Mouse (Mus musculus) common myeloid progenitor, adult 5-6 weeks (primary cell): ENCODE measurements around the gene Pitpnb. TPM values are rescaled to one million over a fixed set of nuclear protein-coding genes. Genes with fewer than 3 reads are reported as not detected.

Source experiments
- ATAC-seq: replicated peaks from 2 replicates; pipeline ENCODE4 v1.8.0; 2016; ENCODE audit warnings: low read depth, mild to moderate bottlenecking, moderate TSS enrichment, inconsistent platforms; ENCODE audit not compliant: poor library complexity, severe bottlenecking
- total RNA-seq: library from RNA; stranded (forward); fragments of 200-1000, 187-1606 nt; gene quantifications from 2 replicates; pipeline ENCODE4 v1.2.3, GENCODE M21; 2017

Gene Pitpnb
- total RNA-seq, 1 experiment from 2014 or later = 37.8 TPM

- no peak for ATAC-seq
These were observed 87.9 kb downstream of the Pitpnb start for GRCm38 (mm10) chr5:111418202-111419120.

DNA sequence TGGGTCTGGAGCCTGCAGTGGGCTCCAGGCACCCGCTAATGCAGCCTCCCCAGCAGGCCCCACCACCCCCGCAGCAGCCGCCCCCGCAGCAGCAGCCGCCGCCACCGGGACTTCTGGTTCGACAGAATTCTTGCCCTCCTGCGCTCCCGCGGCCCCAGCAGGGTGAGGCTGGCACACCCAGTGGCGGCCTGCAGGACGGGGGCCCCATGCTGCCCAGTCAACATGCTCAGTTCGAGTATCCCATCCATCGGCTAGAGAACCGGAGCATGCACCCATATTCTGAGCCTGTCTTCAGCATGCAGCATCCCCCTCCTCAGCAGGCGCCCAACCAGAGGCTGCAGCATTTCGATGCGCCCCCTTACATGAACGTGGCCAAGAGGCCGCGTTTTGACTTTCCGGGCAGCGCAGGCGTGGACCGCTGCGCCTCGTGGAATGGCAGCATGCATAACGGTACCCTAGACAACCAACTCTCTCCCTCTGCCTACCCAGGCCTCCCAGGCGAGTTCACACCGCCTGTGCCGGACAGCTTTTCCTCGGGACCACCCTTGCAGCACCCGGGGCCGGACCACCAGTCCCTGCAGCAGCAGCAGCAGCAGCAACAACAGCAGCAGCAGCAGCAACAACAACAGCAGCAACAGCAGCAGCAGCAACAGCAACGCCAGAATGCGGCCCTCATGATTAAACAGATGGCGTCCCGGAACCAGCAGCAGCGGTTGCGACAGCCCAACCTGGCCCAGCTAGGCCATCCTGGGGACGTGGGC is 88.7 kb downstream of the Pitpnb start:
- ATAC-seq = no peak

DNA sequence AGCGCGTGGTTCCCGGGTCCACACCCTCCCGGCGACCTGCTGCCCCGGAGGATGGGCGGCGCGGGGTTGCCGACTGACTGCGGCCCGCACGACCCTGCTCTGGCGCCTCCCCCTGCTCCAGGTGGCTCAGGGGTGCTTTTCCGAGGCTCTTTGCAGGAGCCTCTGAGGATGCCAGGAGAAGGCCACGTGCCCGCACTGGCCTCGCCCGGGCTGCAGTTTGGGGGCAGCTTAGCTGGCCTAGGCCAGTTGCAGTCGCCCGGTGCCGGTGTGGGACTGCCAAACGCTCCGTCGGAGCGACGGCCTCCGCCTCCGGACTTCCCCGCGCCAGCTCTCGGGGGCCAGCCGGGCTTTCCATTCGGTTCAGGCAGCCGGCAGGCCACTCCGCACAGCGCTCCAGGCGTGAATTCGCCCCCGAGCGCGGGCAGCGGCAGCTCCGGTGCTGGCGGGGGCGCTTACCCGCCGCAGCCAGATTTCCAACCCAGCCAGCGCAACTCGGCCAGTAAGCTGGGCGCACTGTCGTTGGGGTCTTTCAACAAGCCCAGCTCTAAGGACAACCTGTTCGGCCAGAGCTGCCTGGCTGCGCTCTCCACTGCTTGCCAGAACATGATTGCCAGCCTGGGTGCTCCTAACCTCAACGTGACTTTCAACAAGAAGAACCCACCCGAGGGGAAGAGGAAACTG is 89.6 kb downstream of the Pitpnb start:
- ATAC-seq = no peak

DNA sequence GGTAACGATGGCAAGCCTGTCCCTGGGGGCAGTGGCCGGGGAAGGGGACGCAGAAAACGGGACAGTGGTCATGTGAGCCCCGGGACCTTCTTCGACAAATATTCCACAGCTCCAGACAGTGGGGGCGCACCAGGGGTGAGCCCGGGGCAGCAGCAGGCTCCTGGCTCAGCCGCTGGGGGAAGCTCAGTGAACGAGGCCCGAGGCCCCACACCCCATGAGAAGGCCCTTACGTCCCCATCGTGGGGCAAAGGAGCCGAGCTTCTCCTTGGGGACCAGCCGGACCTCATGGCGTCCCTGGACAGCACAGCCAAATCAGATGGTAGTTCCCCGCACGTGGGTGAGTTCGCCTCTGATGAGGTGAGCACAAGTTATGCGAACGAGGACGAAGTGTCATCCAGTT is 90.3 kb downstream of the Pitpnb start:
- no peak for ATAC-seq

DNA sequence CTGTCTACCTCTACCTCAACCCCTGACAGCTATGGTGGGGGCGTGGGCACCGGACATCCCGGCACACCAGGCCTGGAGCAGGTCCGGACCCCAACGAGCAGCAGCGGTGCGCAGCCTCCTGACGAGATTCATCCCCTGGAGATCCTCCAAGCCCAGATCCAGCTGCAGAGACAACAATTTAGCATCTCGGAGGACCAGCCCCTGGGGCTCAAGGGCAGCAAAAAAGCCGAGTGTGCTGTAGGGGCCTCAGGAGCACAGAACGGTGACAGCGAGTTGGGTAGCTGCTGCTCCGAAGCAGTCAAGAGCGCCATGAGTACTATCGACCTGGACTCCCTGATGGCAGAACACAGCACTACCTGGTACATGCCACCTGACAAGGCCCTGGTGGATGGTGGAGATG is 90.9 kb downstream of the Pitpnb start:
- no peak for ATAC-seq

GRCm38 (mm10) chr5:111422058-111422800 is 91.7 kb downstream of the Pitpnb start:
- ATAC-seq = no peak

DNA sequence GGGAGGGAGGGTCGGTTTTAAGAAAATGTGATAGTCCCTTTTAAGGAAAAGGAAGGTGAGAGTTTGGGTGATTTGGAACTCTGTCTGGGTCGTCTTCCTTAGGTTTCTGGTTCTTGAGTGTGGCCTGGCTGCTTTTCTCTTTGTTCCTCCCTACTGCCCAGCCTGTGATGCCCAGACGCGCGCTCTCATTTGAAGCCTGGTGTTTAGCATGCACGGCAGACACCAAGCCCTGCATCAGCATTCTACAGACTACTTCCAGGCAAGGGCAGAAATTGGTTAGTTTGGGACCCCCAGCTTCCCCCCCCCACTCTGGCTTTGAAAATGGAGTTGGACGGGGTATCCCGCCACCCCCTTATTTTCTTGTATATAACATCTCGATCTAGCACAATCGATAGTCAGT is 92.4 kb downstream of the Pitpnb start:
- ATAC-seq = no peak

DNA sequence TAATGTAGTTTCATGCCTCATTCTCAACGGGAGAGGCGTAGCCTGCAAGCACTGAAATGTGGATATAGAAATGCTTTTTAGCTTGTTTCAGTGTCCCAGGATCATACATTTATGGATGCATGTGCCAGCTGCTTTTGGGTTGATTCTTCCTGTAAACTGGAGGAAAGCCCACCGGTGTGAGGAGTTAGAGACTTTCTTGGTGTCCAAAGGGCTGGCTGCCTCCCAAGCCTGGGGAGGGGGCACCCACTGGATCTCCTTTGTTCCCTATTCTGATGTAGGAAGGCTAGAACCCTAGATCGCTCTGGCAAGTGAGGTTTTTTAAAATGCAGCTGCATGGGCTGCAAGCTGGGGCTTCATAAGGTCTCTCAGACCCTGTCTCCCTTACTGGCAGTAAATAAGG is 93.1 kb downstream of the Pitpnb start:
- ATAC-seq = no peak

DNA sequence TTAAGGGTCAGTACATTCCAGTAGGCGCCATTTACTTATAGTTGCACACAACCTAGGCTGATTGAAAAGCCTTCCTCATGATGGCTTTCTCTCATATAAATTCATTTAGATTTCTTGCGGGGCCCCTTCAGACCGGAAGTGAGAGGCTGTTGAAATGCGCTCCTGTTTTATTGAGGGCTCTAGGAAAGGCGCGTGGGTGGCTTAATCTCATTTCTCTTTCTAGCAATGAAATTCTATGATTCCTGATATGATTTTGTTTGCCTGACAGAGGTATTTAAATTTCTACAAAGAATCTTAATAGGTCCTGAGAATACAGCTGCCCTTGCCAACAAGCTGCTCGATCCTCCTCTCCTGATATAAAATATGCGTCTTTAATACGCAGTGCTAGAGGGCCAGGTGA is 95.2 kb downstream of the Pitpnb start:
- no peak for ATAC-seq

DNA sequence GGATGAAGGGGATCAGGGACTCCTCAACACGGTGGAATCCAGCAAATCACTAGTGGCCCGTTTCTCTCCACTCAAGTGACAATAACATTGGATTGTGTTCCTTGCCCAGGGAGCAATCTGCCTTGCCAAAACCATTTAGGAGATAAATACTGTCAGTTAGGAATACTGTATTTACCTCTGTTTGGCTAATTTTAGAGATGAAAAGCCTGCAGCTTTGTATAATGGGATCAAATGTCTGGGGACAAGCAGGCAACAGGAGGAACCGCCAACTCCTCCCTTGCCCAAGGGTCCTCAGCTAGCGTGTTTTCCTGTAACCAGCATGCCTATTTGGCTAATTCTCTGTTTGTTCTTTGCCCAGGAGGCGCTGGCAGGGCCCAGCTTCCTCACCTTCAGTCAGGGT is 95.7 kb downstream of the Pitpnb start:
- no peak for ATAC-seq

GRCm38 (mm10) chr5:111428882-111429281 is 98.3 kb downstream of the Pitpnb start:
- ATAC-seq = no peak

DNA sequence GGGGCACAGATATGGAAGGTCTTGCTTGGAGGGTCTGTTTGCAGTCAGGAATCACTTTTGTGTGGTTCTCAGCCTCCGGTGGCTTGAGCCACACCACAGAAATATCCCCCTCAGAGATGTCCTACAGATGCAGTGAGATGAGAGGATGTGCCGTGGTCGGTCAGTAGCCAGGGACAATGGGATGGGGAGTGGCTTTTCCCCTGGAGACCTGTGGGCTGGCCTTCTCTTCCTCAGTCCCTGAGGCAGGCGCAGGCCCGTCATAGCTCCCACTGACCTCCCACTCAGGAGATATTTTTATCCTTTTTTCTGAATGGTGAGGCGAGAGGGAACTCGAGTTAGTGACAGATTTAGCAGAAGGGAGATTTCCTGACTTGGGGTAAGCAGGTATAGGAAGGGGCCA is 99.2 kb downstream of the Pitpnb start:
- no peak for ATAC-seq

DNA sequence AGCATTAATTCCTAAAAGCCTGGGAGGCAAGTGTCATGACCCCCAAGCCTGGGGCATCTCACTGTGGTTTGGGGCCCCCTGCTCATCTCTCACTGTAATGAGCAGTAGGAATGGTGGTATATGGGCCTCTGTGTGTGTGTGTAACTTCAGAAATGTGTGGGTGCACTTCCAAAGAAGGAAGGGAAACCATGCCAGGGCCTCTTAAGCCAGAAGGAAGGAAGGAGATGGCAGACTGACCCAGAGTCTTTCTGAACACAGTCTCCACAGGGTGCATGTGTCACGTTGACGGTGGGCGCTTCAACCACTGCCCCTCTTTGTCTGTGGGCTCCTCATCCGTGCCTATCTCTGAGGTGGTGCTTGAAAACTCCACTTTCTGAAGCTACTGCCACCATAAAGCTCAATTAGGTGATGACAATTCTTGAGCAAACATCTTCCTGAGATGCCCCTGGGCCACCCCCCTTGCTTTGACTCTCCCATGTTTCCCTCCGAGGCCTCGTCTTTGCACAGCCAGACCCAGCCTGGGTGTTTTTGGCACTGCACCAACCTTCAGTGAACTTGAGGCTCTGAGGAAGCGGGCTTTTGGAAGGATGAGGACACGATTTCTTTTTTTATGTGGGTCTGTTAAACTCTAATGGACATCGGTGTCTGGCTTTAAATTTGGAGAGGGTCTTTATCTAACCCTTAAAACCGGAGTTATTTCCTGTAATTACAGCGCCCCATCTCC is 100.6 kb downstream of the Pitpnb start:
- ATAC-seq = 0 out of 2 replicates have a peak, but pooled peaks have one; percentile 15

GRCm38 (mm10) chr5:111432842-111433241 is 102.3 kb downstream of the Pitpnb start:
- peak; percentile 68 for ATAC-seq

GRCm38 (mm10) chr5:111434342-111434842 is 103.8 kb downstream of the Pitpnb start:
- ATAC-seq = no peak

DNA sequence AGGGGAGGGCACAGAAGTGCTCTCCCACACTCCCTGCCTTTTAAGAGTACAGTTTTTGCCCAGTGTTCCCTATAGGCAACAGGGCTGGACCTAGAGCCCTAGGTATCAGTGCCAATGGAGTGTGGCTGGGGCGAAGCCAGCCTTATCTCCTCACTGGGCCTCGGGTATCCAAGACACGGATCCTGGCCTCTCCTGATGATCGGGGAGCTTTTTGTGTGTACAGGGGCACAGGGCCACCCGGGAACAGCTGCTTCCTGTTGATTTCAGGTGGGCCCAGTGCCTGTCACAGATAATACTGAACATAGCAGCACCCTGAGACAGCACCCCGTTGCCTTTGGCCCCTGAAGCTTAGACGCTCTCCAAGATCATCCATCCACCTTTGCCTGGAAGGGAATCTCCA is 105.7 kb downstream of the Pitpnb start:
- peak; percentile 22 for ATAC-seq

GRCm38 (mm10) chr5:111437205-111437604 is 106.6 kb downstream of the Pitpnb start:
- ATAC-seq = no peak
